Mouse (Mus musculus): ENCODE results near the gene Wdfy3.
A peak's percentile ranks its signal among the peaks of the same experiment; 100 is the strongest.

The Wdfy3 gene

DNA sequence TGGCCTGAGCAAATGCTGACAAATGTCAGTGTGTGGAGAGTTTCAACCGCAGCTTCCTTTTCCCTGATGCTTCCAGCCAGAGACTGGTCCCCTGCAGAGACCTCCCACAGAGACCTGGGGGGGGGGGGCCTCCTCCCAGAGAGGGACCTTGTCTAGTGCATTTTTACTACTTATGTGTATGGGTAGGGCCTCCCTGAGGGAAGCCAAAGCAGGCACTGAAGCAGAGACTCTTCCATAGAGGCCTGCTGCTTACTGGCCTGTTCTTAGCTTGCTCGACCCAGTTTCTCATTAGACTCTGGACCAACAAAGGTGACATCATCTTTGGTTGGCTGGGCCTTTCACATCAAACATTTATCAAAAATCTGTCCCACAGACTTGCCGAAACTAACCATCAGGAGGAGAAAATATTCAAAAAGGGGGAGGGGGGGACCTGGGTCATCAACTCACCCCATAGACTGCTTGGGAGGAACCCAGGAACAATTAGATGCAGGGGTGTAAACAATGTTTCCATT is 14.5 kb downstream of the Wdfy3 start:
- peak; percentile 13 for DNase-seq (ENCODE audit: low spot score)

DNA sequence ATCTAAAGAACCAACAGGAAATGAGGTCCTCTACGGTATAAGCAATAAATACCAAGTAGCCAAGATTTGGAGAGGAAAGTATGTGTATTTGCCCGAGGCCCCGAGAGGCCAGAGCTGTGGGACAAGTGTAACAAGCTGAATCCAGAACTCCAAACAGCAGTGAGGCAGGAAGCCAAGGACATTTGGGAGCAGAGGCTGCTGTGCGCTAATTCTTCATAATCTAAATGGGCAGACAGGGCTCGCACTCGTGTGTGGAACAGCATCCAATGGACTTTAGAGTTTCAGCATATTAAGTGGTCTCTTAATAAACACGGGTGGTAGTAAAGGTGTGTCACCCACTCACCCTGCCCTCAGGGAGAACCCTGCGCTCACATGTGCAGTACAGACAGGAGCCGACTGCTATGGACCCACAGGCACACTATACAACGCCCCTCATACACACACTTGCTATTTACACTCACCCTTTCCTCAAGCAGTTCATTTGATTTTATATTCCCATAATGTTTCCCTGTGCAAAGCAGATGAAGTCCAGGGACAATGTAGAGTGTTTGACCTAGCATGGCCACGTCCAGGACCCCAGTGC is 15.1 kb downstream of the Wdfy3 start:
- DNase-seq (ENCODE audit: low spot score): no peak

DNA sequence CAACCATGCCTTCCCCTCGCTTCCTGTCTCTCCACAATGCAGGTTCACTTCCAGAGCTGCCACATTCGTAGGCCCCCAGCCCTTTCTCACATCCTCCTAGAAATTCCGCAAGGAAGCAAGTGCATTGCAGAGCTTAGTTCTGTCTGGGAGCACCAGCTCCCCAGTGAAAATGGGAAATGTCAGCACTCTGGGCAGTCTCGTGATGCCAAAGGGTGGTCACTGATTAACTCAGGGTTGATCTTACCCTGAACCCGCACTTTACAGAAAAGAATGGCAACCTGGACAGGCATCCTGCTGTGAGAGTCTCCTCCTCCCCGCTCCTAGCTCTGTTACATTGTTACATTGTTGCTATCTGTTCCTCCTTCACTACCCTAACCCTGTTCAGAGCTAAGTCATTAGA is 16.8 kb downstream of the Wdfy3 start:
- peak; percentile 85 for DNase-seq (ENCODE audit: low spot score)

DNA sequence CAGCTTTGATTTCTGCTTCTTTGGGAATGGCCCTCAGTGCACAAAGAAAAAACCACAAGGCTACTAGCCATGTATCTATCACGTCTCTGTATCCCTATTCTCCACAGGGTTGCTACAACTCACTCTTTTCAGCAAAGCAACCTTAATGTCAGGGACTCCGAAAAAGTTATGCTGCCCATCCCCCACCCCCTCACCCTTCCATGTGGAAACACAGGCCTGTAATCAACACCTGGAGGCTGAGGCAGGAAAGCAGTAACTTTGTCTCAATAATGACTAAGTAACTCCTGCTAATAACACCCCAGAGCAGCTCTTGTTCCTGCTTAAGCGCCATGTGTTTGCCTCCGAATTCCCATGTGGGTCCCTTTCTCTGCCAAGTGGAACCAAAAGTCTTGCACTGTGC is 17.3 kb downstream of the Wdfy3 start:
- DNase-seq (ENCODE audit: low spot score): no peak

DNA sequence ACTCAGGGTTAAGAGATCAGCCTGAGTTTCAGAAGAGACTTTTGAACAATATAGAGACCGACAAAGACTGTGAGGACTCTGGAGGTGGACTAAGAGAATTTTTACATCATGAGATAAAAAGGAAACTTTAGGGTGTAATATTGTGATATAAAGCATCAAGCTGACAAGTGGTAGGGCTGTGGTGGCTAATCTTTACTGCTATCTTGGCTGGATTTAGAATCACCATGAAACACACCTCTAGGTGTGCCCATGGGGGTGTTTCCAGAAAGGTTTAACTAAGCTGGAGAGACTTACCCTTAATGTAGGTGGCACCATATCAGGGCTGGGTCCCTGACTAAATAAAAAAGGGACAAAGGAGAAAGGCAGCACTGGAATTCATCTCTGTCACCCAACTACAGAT is 19.0 kb downstream of the Wdfy3 start:
- DNase-seq (ENCODE audit: low spot score): no peak

DNA sequence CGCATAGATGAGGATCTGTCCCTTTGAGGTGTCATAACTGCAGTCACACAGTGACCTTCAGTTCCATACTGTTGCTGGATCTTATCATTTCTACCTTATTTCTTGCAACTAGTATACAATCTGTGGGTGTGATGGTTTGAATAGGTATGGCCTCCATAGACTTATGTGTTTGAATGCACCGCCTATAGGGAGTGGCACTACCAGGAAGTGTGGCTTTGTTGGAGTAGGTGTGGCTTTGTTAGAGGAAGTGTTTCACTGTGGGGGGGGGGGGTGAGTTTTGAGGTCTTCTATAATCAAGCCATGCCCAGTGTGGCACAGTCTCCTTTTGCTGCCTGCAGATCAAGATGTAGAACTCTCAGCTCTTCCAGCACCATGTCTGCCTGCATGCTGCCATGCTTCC is 21.3 kb downstream of the Wdfy3 start:
- no peak for DNase-seq (ENCODE audit: low spot score)

DNA sequence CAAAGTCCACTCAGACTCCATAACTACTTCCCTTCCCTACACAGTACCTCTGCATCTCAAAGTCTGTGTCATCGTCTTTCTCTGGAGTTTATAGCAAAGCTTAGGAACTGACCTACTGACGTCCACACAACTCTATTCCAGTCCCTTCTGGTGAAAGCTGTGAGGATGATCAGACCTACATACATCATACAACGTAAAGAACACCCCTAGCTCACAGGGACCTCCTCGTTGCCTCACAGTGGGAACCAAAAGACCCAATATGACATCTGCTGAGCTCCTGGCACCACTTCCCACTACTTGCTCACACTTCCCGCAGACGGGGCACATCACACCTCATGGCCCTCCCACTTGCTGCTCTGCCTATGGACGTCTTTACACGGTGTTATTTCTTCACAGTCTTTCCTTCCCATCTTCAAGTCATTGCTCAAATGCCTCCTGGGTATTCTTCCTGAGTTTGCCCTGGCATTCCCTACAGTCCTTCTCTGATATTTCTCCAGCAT is 23.1 kb downstream of the Wdfy3 start:
- no peak for DNase-seq (ENCODE audit: low spot score)

DNA sequence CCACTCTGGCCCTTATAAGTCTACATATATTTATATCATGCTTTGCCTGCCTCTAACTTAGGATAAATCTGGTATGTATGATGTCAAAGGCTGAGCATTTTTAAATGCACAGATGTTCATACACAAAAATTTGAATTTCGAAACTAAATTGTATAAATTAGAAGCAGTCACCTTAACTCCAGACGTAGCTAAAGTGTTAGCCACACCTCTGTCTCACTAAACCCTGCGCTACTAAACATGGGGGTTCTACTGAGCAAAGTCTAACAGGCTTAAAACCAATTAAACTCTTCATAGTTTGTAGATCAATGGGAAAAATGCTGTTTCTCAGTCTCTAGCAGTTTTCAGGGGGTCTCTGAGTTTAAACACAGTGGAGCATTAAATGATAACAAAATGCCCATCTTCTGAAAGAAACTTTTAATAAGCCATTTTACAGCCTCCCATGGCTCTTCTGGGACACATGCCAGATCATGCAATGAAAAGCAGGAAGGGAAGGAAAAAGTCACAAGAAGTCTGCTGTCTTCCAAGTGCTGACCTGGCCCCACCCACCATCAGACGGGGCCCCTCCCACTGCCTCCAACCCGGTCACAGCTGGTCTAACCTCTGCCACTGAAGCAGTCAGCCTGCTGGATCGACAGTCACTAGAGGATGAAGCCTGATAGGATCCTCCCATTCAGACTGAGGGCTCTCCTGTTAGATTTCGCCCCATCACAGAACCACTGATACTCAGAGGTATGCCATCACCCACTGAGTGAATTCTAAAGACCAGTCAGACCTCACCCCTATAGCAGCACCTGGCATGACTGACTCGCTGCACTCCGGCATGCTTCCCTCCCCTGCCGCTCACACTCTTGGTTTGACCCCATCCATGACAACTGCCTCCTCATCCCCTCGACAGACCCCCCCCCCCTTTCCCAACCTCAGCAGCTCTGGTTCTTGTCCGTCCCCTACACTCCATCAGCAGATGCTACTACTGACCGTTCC is 23.8 kb downstream of the Wdfy3 start:
- peak; percentile 65 for DNase-seq (ENCODE audit: low spot score)

DNA sequence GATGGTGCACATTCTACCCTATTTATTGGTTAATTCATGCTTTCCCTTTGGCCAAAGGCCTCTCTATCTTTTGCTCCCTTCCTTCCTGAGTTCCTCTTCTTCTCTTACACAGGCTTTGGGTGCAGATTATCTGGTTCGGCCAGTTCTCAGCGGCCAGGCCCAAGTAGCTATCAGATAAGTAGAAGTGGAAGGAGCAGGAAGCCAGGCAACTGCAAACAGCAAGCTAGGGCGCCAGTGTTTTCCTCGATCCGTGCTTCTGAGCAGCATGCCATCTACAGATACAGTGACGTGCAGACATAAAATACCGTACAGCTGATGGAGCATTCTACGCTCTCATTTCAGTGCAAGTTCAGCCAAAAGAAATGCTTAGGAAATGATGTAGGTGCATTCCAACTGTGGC is 24.5 kb downstream of the Wdfy3 start:
- peak; percentile 22 for DNase-seq (ENCODE audit: low spot score)

DNA sequence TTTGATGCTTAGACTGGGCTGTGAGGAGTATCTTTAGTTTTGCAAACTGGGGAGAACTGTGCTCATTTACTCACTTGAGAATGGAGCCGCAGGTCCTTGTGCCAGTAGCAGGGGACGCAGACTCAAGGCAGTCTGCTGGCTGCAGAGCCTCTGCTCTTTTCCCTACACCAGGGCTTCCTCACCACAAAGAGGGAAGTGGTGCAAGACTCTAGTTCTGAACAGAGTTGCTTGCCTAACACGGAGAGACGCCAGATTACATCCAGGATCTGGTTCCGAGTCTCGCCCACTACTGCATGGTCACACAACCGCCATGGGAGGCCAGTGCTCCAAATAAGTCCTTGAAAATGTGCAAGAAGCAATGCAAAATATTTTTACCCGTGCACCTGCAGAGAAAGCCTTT is 36.4 kb downstream of the Wdfy3 start:
- no peak for DNase-seq (ENCODE audit: low spot score)

DNA sequence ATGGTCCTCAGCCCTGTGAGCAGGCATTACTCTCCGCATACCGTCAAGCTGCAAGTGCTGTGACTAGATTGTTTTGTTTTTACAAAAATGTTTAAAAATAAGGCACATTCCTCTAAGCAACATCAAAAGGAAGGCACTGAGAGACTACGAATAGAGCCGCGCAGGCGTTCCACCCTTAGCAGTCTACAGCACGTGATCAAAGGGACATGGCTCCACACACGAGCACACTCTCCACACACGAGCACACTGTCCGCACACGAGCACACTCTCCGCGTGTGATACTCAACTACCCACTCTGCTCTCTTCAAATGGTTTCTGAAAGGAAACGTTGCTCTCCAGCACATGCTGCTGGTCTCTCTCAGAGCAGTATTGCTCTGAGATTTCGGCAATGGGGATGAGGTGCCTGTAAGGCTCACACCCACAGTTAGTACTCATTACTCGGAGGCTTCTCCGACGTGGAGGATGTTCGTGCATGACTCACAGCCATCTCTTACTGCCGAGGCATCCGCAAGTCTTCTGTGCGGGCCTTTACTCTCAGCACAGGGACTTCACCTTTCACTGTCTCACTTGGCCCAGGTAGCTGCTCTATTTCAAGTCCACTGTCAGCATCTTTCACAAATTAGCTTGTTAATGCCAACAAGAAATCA is 37.0 kb downstream of the Wdfy3 start:
- no peak for DNase-seq (ENCODE audit: low spot score)

DNA sequence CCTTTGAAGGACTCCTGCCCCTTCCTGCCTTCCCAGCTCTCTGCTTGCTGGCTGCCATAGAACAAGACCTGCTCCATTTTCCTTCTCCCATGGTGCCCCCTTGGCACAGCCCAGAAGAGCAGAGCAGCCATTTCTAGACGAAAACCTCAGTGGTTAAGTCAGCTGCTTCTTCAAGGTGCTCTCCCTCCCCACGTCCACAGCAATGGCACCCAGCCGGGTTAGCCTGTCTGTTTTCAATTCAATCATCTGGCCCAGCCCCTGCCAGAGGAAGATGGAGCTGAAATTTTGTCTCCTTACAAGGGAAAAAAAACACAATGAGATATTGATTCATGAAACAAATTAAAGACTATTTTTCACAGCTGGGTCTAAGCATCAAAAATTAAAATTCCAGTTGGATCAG is 37.5 kb downstream of the Wdfy3 start:
- no peak for DNase-seq (ENCODE audit: low spot score)

DNA sequence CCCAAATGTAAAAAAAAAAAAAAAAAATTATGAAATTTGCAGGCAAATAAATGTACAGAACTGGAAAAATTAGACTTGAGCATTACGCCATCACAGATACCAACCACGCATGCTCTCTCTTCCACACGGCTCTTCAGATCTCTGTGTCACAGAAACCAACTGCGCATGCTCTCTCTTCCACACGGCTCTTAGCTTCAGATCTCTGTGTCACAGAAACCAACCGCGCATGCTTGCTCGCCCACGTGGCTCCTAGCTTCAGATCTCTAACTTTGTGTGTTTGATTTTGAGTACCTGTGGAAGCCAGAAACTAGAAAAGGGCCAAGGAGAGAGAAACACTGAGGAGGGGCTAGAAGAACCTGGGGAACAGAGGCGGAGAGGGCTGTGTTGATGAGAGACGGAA is 46.3 kb downstream of the Wdfy3 start:
- DNase-seq (ENCODE audit: low spot score): no peak

DNA sequence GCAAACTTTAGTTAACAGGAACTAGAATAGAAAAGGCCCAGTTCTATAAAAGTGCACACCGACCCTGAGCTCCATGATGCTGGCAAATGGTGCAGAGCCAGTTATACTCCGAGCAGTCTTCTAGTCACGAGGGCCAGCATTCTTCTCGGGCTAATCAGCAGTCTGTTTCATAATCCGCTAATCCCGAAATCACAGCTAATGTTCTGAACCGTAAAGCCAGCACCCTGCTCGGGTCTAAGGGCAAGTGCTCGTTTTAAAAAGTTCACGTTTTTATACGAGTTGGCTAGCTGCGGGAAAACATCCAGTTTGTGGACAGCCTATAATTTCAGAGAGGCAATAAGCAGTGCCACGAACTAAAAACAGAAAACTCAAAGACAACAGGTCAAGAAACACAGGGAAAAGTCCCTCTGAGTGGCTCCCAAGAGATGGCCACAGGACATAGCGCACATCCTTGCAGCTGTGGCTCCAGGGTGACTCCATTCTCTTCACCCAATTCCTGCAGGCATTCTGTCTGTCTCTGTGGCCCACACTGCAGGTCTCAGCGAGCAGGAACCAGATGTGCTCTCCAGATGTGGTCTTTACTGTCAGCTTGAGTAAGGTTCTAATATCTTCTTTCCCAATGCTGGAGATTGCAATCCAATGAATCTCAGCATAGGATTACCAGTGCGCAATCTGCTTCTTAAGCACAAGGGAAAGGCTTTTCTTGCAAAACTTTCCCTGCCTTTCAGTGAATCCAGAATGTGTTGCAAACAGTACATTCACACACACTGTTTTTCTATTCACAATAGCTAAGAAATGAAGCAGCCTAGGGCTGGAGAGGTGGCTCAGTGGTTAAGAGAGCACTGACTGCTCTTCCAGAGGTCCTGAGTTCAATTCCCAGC is 47.5 kb downstream of the Wdfy3 start:
- no peak for DNase-seq (ENCODE audit: low spot score)

DNA sequence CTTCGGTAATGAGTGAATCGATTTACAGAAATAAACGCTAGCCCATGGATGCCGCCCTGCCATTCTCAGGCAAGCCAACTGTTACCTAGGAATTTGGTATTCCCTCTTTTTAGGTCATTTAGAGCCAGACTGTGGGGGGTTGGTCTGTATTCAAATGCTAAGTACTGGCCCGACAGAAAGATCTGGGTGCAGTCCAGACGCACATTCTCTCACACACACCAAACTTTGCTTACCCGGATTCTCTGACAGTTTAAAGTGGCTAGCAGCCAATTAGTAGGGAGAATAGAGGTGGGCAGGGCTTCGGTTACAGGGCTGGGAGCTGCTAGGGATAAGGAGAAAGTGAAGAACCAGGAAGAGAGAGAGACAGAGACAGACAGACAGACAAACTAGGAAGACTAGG is 55.5 kb downstream of the Wdfy3 start:
- no peak for DNase-seq (ENCODE audit: low spot score)

DNA sequence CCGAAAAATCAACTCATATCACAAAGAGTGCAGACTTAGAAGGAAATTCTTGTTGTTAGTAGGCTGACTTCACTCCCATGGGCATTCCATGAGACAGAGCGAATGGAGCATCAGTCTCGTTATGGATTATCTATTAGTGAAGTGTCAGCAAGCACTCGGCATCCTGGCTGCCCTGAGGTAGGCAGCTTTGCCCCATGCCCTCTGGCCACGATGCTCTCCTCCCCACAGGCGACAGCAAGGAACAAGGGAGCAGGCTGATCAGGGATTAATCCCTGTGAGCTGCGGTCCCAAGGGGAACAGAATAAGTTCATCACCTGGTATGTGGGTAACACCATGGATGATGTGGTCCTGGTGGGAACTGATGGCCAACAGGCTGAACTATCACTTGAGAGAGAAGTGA is 55.9 kb downstream of the Wdfy3 start:
- DNase-seq (ENCODE audit: low spot score): no peak

DNA sequence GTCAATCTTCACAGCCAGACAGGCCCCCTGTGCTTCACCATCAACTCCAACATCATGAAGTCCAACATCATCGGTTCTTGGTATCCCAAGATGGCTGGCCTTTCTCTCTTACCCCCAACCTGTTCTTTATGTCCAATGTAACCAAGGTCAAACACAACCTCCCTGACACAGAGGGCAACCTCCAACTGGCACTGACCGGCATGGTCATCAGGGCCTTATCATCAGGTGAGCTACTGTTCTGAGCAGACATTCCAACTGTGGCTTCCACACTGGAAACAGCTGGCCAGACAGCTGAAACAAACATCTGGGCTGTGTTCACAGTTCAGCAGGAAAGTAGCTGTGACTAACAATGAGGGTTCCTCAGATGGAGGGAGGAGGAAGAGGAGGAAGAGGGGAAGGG is 58.8 kb downstream of the Wdfy3 start:
- DNase-seq (ENCODE audit: low spot score): no peak

DNA sequence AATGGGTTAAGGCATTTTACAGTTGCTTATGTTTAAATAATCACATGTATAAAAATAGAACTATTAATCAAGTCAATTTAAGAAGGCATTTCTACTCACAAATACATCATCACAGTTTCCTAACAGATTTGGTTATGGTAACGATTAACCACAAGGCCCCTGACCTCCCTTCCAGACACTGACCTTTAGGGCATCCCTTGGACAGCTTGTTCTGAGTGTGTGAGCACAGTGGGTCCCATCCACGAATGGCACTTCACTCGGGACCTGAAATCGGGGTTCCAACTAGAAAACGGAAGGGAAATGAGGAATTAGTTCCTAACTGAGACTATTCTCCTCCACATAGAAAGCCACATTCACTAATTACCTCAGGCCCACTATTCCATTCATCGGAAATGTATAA is 60.1 kb downstream of the Wdfy3 start:
- no peak for DNase-seq (ENCODE audit: low spot score)

DNA sequence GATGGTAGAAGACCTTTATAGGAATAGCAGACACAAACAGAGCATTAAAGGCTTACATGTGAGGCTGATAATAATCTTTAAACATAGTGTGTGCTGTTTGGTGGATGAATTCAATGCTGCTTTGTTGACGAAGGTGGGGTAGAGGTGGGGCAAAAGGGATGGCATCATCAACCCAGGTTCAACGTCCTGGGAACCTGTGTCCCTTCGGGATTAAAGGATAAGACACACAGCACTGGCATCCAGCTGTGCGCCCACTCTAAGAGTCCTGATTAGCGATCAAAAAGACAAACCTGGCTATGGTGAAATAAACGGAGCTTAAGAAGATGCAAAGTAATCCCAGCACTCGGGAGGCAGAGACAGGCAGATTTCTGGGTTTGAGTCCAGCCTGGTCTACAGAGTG is 61.0 kb downstream of the Wdfy3 start:
- DNase-seq (ENCODE audit: low spot score): no peak

DNA sequence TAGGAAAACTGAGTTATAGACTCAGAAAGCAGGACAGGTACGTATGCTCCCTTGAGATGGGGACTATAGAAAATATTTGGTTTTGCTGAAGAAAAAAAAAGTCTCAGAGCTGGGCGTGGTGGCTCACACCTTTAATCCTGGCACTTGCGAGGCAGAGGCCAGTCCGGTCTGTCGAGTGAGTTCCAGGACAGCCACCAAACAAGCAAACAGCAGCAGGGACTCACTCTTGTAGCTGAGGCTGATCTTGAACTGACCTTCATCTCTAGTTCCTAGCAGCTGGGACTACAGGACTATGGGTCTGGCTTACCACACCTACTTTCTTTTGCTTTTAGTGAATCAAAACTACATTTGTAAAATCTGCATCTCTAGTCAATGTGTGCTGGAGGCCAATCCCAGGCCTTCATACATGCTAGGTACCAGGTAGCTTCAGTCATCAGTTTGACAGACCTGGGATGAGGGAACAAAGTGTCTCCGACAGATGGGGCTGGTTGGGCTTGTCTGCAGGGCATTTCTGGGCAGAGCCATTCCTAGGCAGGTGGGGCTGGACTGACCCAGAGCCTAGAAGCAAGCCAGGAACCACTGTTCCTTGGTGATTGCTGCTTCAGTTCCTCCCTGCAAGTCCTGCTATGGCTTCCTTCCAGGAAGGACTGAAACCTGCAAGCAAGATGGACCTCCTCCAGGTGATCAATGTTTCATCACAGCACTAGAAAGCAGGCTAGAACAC is 63.3 kb downstream of the Wdfy3 start:
- DNase-seq (ENCODE audit: low spot score): no peak

DNA sequence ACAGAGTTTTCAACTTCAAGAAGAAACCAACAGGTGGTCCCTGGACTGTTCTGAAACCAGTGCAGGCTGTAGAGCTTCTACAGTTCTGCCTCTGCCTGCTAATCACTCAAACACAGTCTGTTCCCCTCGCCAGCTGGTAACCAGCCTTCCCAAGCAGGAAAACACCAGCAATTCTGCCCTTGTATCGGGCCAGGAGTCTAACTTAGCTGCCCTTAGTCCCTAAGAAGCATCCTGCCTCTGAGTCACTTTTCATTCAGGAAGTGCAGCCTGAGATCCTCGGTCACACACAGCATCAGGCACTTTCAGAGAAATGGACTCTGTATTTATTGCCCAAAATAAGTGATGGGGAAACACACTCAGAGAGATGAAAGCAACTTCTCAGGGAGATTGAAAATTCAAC is 66.3 kb downstream of the Wdfy3 start:
- no peak for DNase-seq (ENCODE audit: low spot score)

Measured in yolk sac, embryonic 10.5 days (tissue).